Mouse (Mus musculus) hindbrain, embryonic 14.5 days (tissue): ENCODE results near the gene Cyba. TPM values are rescaled to one million over a fixed set of nuclear protein-coding genes. Genes with fewer than 3 reads are reported as not detected.

Source experiments
- ATAC-seq: fragments of 200-750 bp; cut with Nextera tagmentation; 2 replicates; pipeline ENCODE4 v1.8.0; 2017; ENCODE audit warnings: moderate number of reproducible peaks, mild to moderate bottlenecking, moderate TSS enrichment, moderate library complexity; ENCODE audit not compliant: low FRiP score
- DNase-seq: peaks from one replicate; pipeline ENCODE4 v3.0.0-alpha.2; 2015; ENCODE audit warnings: low spot score
- H3K27ac ChIP-seq: fragments of 300-500 bp; sonication (generic); 2 replicates; pipeline ENCODE4 v1.5.1; 2014; ENCODE audit warnings: mild to moderate bottlenecking, moderate library complexity
- H3K27me3 ChIP-seq: fragments of 300-500 bp; sonication (generic); 2 replicates; pipeline ENCODE4 v1.6.1; 2014; ENCODE audit warnings: mild to moderate bottlenecking, low read length, mixed read lengths; ENCODE audit not compliant: control insufficient read depth, insufficient read depth
- H3K36me3 ChIP-seq: fragments of 300-500 bp; sonication (generic); replicated peaks from 2 replicates; pipeline ENCODE4 v1.6.1; 2014; ENCODE audit not compliant: control insufficient read depth, insufficient read depth
- H3K4me1 ChIP-seq: fragments of 300-500 bp; sonication (generic); replicated peaks from 2 replicates; pipeline ENCODE4 v1.6.1; 2014; ENCODE audit warnings: antibody characterized with exemption, low read length, mixed read lengths; ENCODE audit not compliant: control insufficient read depth, insufficient read depth
- H3K4me2 ChIP-seq: fragments of 300-500 bp; sonication (generic); replicated peaks from 2 replicates; pipeline ENCODE4 v1.6.1; 2014; ENCODE audit warnings: mild to moderate bottlenecking, moderate library complexity
- H3K4me3 ChIP-seq: fragments of 300-500 bp; sonication (generic); replicated peaks from 2 replicates; pipeline ENCODE4 v1.5.1; 2014; ENCODE audit warnings: mild to moderate bottlenecking, low read length
- H3K9ac ChIP-seq: fragments of 300-500 bp; sonication (generic); 2 replicates; pipeline ENCODE4 v1.6.1; 2014
- H3K9me3 ChIP-seq: fragments of 300-500 bp; sonication (generic); 2 replicates; pipeline ENCODE4 v1.6.1; 2016; ENCODE audit warnings: low read length; ENCODE audit not compliant: control insufficient read depth
- WGBS: fragments of 180-500 bp; shearing (Covaris S2); extraction: QIAGEN DNeasy Blood & Tissue Kit; methylation state at CpG from one replicate; pipeline ENCODE4 v1.1.7; 2014; 5-methylcytosine and 5-hydroxymethylcytosine counted together
- polyA plus RNA-seq: library from polyadenylated mRNA; unstranded; fragments of >200 nt; fragmentation: Nextera tagmentation; extraction: Ambion mirVana; gene quantifications from 2 replicates; pipeline ENCODE4 v1.2.1, GENCODE M21; 2014

Cyba gene
- 35.7 and 44.3 TPM in 2 replicates for polyA plus RNA-seq

DNA sequence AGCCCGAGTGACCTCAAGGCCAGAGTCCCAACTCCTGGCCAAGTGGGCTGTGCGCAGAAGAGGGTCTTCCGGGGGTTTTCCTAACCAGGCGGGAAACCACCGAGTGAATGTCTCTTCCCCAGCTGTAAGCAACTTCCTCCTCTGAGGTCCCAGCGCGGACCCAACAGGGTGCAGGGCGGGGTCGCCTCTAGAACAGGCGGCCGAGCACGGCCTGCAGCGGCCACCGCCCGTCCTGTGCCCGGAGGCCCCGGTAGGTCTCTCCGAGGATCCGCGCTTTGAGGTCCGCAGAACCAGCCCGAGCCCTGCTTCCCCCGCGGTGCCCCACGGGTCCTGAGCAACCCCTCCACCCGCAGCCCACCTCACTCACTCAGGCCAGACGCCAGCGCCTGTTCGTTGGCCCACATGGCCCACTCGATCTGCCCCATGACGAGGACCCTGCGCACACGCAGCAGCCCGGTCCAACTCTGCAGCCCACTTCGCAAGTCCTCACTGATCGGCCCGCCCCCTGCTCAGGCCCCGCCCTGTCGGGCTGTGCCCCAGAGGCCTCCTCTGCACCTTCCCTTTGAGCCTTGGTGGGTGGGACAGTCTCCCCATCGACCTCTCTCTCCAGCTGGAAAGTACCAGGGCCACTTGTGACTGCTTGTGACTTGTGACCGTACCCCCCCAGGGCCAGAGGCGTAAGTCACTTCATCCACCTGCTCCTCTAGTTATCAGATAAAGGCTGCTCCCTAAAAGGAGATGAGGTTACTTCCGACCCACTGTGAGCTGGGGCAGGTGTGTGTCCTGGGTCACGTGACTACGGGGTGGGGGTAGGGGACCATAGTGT is at the start of gene Cyba:
TSS of gene Cyba (minus strand) at position 488 of the 826 bp plus-strand sequence.
- Histone ChIP-seq H3K4me1 (peaks cover 9% of the 10 kb centered on the region), H3K9ac (peak within 1 kb of the TSS; percentile 46), H3K9me3 (no peaks in the 10 kb centered on the region), H3K27me3 (peaks cover 6% of the 10 kb centered on the region; the same call in 1 of the 2 replicates), H3K27ac (no peak within 1 kb of the TSS), H3K4me2 (peak within 1 kb of the TSS; percentile 52), H3K4me3 (peak within 1 kb of the TSS; percentile 30), H3K36me3 (peaks cover 43% of the 10 kb centered on the region)
- 7% methylated on average over 44 of the region's 45 CpGs for WGBS
- DNase-seq = no peak
- peak; percentile 55; the same call in 1 of the 2 replicates for ATAC-seq

DNA sequence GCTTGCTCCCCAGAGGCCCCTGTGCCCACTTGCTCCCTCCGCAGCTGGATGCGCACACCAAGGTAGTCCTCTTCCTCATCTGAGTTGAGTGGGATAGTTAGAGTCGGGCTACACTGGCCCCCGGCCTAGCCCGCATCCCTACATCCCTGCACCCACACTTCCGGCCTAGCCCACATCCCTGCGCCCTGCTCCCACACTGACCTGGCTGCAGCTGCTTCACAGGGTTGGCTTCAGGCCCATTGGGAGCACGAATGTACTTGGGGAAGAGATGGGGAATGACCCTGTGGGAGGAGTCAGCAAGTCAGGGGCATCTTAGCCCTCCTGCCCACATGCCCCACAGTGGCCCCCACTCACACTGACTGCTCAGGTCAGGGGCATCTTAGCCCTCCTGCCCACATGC is 49.7 kb upstream of the Cyba start:
- no peaks in the 10 kb centered on the region for H3K4me1 ChIP-seq
- DNase-seq (no peak), ATAC-seq (no peak)
- no peaks in the 10 kb centered on the region for H3K27me3 ChIP-seq
- no peak overlapping the region for H3K4me2 ChIP-seq
- WGBS = 98% methylated on average over 8 of the region's 8 CpGs
- no peak overlapping the region for H3K9ac ChIP-seq
- H3K36me3 ChIP-seq = peaks cover 67% of the 10 kb centered on the region
- H3K4me3 ChIP-seq = no peak overlapping the region
- no peaks in the 10 kb centered on the region for H3K9me3 ChIP-seq
- no peak overlapping the region for H3K27ac ChIP-seq

DNA sequence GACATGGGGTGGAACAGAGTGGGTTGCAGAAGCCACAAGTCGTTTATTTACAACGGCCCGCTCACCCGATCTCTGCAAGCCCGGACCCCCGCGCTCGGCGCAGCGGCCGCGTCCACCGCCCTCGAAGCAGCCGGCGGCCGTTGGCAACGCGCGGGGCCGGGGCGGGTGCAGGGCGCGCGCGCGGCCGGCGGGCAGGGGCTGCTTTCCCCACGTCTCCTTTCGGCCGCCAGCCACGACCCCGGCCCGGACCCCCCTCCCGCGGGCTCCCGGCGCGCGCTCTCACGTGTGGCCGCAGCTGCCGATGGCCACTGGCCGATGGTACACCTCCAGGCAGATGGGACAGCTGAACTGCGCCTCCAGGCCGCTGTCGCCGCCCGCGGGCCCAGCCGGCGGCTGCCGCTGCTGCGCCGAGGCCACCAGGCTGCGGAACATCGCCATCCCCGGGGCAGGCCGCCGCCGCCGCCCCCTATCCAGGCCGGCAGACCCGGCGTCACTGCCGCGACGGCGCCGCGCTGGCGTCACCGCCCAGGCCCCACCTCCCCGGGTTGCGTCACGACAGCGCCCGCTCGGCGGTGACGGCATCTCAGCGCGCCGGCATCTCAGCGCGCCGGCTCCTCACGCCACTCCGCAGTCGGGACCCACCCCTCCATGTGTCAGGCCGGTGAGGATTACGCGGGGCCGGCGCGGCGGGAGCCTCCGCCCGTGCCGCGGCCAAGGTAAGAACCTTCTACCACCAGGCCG is 43.0 kb upstream of the Cyba start, which contains the start of the genes Rnf166 and Ctu2:
TSS of gene Rnf166 (minus strand) at position 485 of the 741 bp plus-strand sequence.
TSS of gene Ctu2 (plus strand) at position 564 of the 741 bp plus-strand sequence.
- Histone ChIP-seq H3K27me3 (no peaks in the 10 kb centered on the region), H3K4me2 (peak within 1 kb of the TSS; percentile 93), H3K4me3 (peak within 1 kb of the TSS; percentile 99), H3K4me1 (peaks cover 20% of the 10 kb centered on the region), H3K9me3 (no peaks in the 10 kb centered on the region), H3K36me3 (peaks cover 48% of the 10 kb centered on the region), H3K9ac (peak within 1 kb of the TSS; percentile 94), H3K27ac (peak within 1 kb of the TSS; percentile 86)
- DNase-seq (peak; percentile 96), ATAC-seq (peak; percentile 94)
- under 1% methylated on average over 89 of the region's 103 CpGs for WGBS

DNA sequence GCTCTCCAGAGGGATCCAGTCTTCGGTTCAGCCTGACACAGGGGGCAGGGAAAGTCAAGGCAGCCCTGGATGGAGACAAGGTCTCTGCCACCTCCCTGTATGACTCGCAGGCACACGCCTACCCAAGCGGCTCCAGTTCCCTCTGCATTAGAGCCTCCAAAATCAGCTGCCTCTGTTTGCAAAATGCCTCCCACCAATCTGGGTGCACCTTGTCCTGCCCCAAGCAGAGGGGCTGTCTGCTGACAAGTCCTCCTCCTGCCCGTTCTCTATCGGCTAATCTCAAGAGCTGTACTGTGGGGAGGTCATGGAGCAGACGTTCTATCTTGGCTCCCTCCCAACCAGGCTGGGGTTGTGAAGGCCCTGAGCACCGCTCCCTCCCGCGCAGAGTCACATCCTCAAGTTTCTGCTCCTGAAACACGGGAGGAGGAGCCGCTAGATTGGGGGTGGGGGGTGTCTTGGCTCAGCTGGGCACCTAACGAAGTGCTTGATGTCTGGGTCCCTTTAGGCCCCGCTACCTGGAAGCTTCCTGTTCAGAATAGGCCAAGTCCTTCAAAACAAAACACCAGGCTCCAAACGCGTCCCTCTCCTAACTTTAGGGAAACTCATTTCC is 42.3 kb upstream of the Cyba start:
- Histone ChIP-seq H3K9ac (peak overlapping the region; percentile 94), H3K4me2 (peak overlapping the region; percentile 93), H3K4me3 (peak overlapping the region; percentile 99), H3K27ac (peak overlapping the region; percentile 86; the same call in 1 of the 2 replicates), H3K27me3 (no peaks in the 10 kb centered on the region), H3K9me3 (no peaks in the 10 kb centered on the region), H3K4me1 (peaks cover 20% of the 10 kb centered on the region), H3K36me3 (peaks cover 46% of the 10 kb centered on the region)
- WGBS = 17% methylated on average over 16 of the region's 16 CpGs
- ATAC-seq (no peak), DNase-seq (peak; percentile 30)

- Histone ChIP-seq H3K4me1 (peaks cover 20% of the 10 kb centered on the region), H3K4me2 (no peak overlapping the region), H3K27me3 (no peaks in the 10 kb centered on the region), H3K27ac (no peak overlapping the region), H3K36me3 (peaks cover 39% of the 10 kb centered on the region), H3K4me3 (no peak overlapping the region), H3K9me3 (no peaks in the 10 kb centered on the region), H3K9ac (no peak overlapping the region)
- WGBS = 93% methylated on average over 8 of the region's 8 CpGs
- ATAC-seq (no peak), DNase-seq (no peak)
These were observed 41.2 kb upstream of the Cyba start for GRCm38 (mm10) chr8:122473911-122474421.

DNA sequence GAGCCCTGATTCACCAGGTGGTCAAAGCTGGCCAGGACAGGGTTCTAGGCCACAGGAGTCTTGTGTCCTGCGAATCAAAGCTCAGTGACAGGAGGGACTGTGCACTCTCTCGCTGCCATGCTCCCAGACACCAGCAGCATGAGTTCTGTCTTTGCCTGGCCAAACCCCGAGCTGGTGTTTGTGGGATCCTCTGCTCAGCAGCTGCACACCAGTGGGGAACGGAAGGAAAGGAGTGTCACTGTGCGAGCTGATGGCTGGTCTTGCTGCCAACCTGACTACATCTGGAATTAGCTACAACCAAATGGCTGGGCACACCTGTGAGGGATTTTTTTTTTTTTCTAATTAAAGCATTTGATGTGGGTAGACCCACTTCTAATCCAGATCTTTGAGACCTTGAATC is 38.0 kb upstream of the Cyba start:
- no peaks in the 10 kb centered on the region for H3K27me3 ChIP-seq
- H3K4me1 ChIP-seq = peaks cover 13% of the 10 kb centered on the region
- ATAC-seq (no peak), DNase-seq (no peak)
- H3K4me2 ChIP-seq = no peak overlapping the region
- no peak overlapping the region for H3K9ac ChIP-seq
- H3K27ac ChIP-seq = no peak overlapping the region
- H3K36me3 ChIP-seq = peaks cover 59% of the 10 kb centered on the region
- 87% methylated on average over 5 of the region's 5 CpGs for WGBS
- no peaks in the 10 kb centered on the region for H3K9me3 ChIP-seq
- no peak overlapping the region for H3K4me3 ChIP-seq

GRCm38 (mm10) chr8:122469965-122470364 is 37.2 kb upstream of the Cyba start:
- ATAC-seq (no peak), DNase-seq (no peak)
- WGBS = 92% methylated on average over 10 of the region's 10 CpGs
- no peaks in the 10 kb centered on the region for H3K27me3 ChIP-seq
- no peak overlapping the region for H3K9ac ChIP-seq
- no peaks in the 10 kb centered on the region for H3K9me3 ChIP-seq
- H3K4me3 ChIP-seq = no peak overlapping the region
- no peak overlapping the region for H3K4me2 ChIP-seq
- H3K36me3 ChIP-seq = peaks cover 62% of the 10 kb centered on the region
- H3K27ac ChIP-seq = no peak overlapping the region
- peaks cover 11% of the 10 kb centered on the region for H3K4me1 ChIP-seq

- WGBS = 83% methylated on average over 6 of the region's 6 CpGs
- Histone ChIP-seq H3K4me3 (no peak overlapping the region), H3K9me3 (no peaks in the 10 kb centered on the region), H3K27ac (no peak overlapping the region), H3K36me3 (peaks cover 62% of the 10 kb centered on the region), H3K27me3 (no peaks in the 10 kb centered on the region), H3K9ac (no peak overlapping the region), H3K4me1 (peaks cover 5% of the 10 kb centered on the region; the same call in 1 of the 2 replicates), H3K4me2 (no peak overlapping the region)
- ATAC-seq = no peak
- DNase-seq = no peak
These were observed 36.7 kb upstream of the Cyba start for GRCm38 (mm10) chr8:122469407-122469806.
